Comparison of ENCODE assay signal across 8 mouse cellular contexts in genomic region chr6:31317741-31318225, GRCm38 (mm10).
DNase-seq lines count a peak whose midpoint lies in the region; ATAC-seq lines count a peak whose summit lies in the region.

No protein-coding gene starts in this region.

- peak overlapping the region; percentile 59 for H3K4me2 ChIP-seq in heart, embryonic 16.5 days (ENCODE audit: low read depth, low read length)
- H3K4me2 ChIP-seq in midbrain, embryonic 12.5 days (replicated peaks): 0 out of 2 replicates have a peak overlapping the region, but pooled peaks have one; percentile 13

- peak; percentile 62 for DNase-seq in MN1 (ENCODE audit: low spot score)
- peak; percentile 59 for DNase-seq in large intestine, adult 2 months (ENCODE audit: low read depth, low spot score)
- no peak for DNase-seq in cerebellum, postnatal 14 days
- DNase-seq in spleen, postnatal 4 days (ENCODE audit: low spot score in 2 of 2): no peak

- H3K27ac ChIP-seq in brown adipose tissue, adult 24 weeks (replicated peaks; ENCODE audit: low read depth, low read length): peak overlapping the region; percentile 81
- no peak overlapping the region; the same call in 1 of the 2 replicates for H3K27ac ChIP-seq in heart, embryonic 16.5 days (ENCODE audit: low read length)
- H3K27ac ChIP-seq in midbrain, embryonic 12.5 days (replicated peaks): no peak overlapping the region

- H3K36me3 ChIP-seq in heart, embryonic 16.5 days (ENCODE audit: control insufficient read depth, insufficient read depth): no peaks in the 10 kb centered on the region
- no peaks in the 10 kb centered on the region for H3K36me3 ChIP-seq in midbrain, embryonic 12.5 days

- WGBS in heart, embryonic 16.5 days: 7% methylated on average over 12 of the region's 12 CpGs
- 5% methylated on average over 12 of the region's 12 CpGs for WGBS in large intestine, adult 2 months
- WGBS in midbrain, embryonic 12.5 days: 15% methylated on average over 12 of the region's 12 CpGs

- peaks cover 45% of the 10 kb centered on the region for H3K4me1 ChIP-seq in brown adipose tissue, adult 24 weeks (ENCODE audit: control insufficient read depth, insufficient read depth, insufficient read length, low read length)
- peaks cover 19% of the 10 kb centered on the region for H3K4me1 ChIP-seq in heart, embryonic 16.5 days (ENCODE audit: control insufficient read depth, insufficient read depth, low read length)
- H3K4me1 ChIP-seq in midbrain, embryonic 12.5 days: peaks cover 10% of the 10 kb centered on the region

- 0 out of 2 replicates have a peak, but pooled peaks cover 2% of the 10 kb centered on the region for H3K9me3 ChIP-seq in heart, embryonic 16.5 days (replicated peaks; ENCODE audit: control insufficient read depth, low read length)
- no peaks in the 10 kb centered on the region for H3K9me3 ChIP-seq in midbrain, embryonic 12.5 days

- ATAC-seq in heart, embryonic 16.5 days (replicated peaks; ENCODE audit: extremely low read depth, insufficient read depth, low FRiP score): no peak; the same call in 1 of the 2 replicates
- ATAC-seq in midbrain, embryonic 12.5 days (ENCODE audit: low FRiP score, low read depth): no peak
- ATAC-seq in erythroid progenitor cell, adult 5-6 weeks (replicated peaks; ENCODE audit: low FRiP score, poor library complexity, severe bottlenecking): no peak

- H3K4me3 ChIP-seq in brown adipose tissue, adult 24 weeks (ENCODE audit: insufficient read depth, low read depth, low read length): no peak overlapping the region
- peak overlapping the region; percentile 31 for H3K4me3 ChIP-seq in heart, embryonic 16.5 days (ENCODE audit: low read length)
- no peak overlapping the region for H3K4me3 ChIP-seq in midbrain, embryonic 12.5 days

- no peaks in the 10 kb centered on the region for H3K27me3 ChIP-seq in heart, embryonic 16.5 days (ENCODE audit: control insufficient read depth, insufficient read depth, low read length)
- H3K27me3 ChIP-seq in midbrain, embryonic 12.5 days: peaks cover 14% of the 10 kb centered on the region; the same call in 1 of the 2 replicates

- H3K9ac ChIP-seq in heart, embryonic 16.5 days (ENCODE audit: low read length): no peak overlapping the region
- H3K9ac ChIP-seq in midbrain, embryonic 12.5 days (replicated peaks): no peak overlapping the region

Comparison
In these comparisons a context has a peak if more than half of its experiments do, and no peak if none do; other contexts are left out.
1. DNase-seq: peak in MN1 (single experiment) and large intestine, adult 2 months (single experiment); none in cerebellum, postnatal 14 days (0 of 2) and spleen, postnatal 4 days (0 of 2).